Mouse (Mus musculus) hindbrain, embryonic 11.5 days (tissue): Measurements from ENCODE around the gene Smad9. TPM values are rescaled to one million over a fixed set of nuclear protein-coding genes. Genes with fewer than 3 reads are reported as not detected.
A peak's percentile ranks its signal among the peaks of the same experiment; 100 is the strongest.

Experiments used
- ATAC-seq: fragments of 200-750 bp; cut with Nextera tagmentation; 2 replicates; pipeline ENCODE4 v1.8.0; 2017; ENCODE audit warnings: mild to moderate bottlenecking, moderate TSS enrichment, moderate library complexity; ENCODE audit not compliant: low FRiP score
- DNase-seq: peaks from one replicate; pipeline ENCODE4 v3.0.0-alpha.2; 2015; ENCODE audit warnings: low spot score
- H3K27ac ChIP-seq: fragments of 300-500 bp; sonication (generic); 2 replicates; pipeline ENCODE4 v1.5.1; 2014; ENCODE audit warnings: mild to moderate bottlenecking, low read depth, low read length
- H3K27me3 ChIP-seq: fragments of 300-500 bp; sonication (generic); 2 replicates; pipeline ENCODE4 v1.6.1; 2014; ENCODE audit warnings: mild to moderate bottlenecking, low read length, moderate library complexity, mixed read lengths; ENCODE audit not compliant: control insufficient read depth, insufficient read depth
- H3K36me3 ChIP-seq: fragments of 300-500 bp; sonication (generic); 2 replicates; pipeline ENCODE4 v1.6.1; 2014; ENCODE audit warnings: mild to moderate bottlenecking, low read length, moderate library complexity, mixed read lengths; ENCODE audit not compliant: control insufficient read depth, insufficient read depth
- H3K4me1 ChIP-seq: fragments of 300-500 bp; sonication (generic); replicated peaks from 2 replicates; pipeline ENCODE4 v1.6.1; 2014; ENCODE audit warnings: low read length, mixed read lengths; ENCODE audit not compliant: control insufficient read depth, insufficient read depth
- H3K4me2 ChIP-seq: fragments of 300-500 bp; sonication (generic); replicated peaks from 2 replicates; pipeline ENCODE4 v1.6.1; 2014; ENCODE audit warnings: mild to moderate bottlenecking, low read depth, low read length
- H3K4me3 ChIP-seq: fragments of 300-500 bp; sonication (generic); 2 replicates; pipeline ENCODE4 v1.5.1; 2014; ENCODE audit warnings: low read depth, low read length
- H3K9ac ChIP-seq: fragments of 300-500 bp; sonication (generic); 2 replicates; pipeline ENCODE4 v1.6.1; 2014; ENCODE audit warnings: low read depth, low read length
- H3K9me3 ChIP-seq: fragments of 300-500 bp; sonication (generic); 2 replicates; pipeline ENCODE4 v1.6.1; 2016; ENCODE audit warnings: low read length; ENCODE audit not compliant: control insufficient read depth
- WGBS: fragments of 180-500 bp; shearing (Covaris S2); extraction: QIAGEN DNeasy Blood & Tissue Kit; methylation state at CpG from one replicate; pipeline ENCODE4 v1.1.7; 2014; 5-methylcytosine and 5-hydroxymethylcytosine counted together
- polyA plus RNA-seq: library from polyadenylated mRNA; unstranded; fragments of >200 nt; fragmentation: Nextera tagmentation; extraction: Ambion mirVana; gene quantifications from 2 replicates; pipeline ENCODE4 v1.2.1, GENCODE M21; 2014

Gene Smad9
- polyA plus RNA-seq, 1 experiment from 2014 or later: 0.66 TPM

DNA sequence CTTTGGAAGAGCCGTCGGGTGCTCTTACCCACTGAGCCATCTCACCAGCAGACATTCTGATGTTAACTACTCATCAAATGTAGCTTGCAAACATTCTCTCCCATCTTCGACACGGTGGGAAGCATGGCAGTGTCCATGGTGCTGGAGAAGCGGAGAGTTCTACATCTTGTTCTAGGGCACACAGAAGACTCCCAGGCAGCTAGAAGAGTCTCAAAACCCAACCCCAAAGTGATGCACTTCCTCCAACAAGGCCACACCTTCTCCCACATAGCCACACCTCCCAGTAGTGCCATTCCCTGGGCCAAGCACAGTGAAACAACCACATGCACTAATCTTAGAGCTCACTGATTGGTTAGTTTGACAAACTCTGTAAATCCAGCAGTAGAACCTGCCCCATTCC lies 53.7 kb downstream of the Smad9 start:
- WGBS: 65% methylated on average over 5 of the region's 5 CpGs
- DNase-seq (no peak), ATAC-seq (no peak)
- H3K27me3 ChIP-seq: no peaks in the 10 kb centered on the region
- H3K9ac ChIP-seq: no peak overlapping the region
- H3K27ac ChIP-seq: no peak overlapping the region
- no peak overlapping the region for H3K4me2 ChIP-seq
- no peaks in the 10 kb centered on the region; the same call in 1 of the 2 replicates for H3K4me1 ChIP-seq
- no peaks in the 10 kb centered on the region for H3K36me3 ChIP-seq
- no peaks in the 10 kb centered on the region for H3K9me3 ChIP-seq
- no peak overlapping the region for H3K4me3 ChIP-seq

DNA sequence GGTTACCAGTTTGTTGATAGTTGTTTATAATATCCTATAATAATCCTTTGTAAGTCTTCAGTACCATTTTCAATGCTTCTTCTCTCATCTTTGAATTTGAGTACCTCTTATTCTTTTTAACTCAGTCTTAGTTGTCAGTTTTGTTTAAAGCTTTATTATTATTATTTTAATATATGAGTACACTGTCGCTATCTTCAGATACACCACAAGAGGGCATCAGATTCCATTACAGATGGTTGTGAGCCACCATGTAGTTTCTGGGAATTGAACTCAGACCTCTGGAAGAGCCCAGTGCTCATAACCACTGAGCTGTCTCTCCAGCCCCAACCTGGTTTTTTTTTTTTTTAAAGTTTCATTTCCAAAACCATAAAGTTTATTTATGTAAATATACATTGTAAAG lies 56.2 kb downstream of the Smad9 start:
- Histone ChIP-seq H3K4me2 (no peak overlapping the region), H3K27me3 (no peaks in the 10 kb centered on the region), H3K36me3 (no peaks in the 10 kb centered on the region), H3K4me3 (no peak overlapping the region), H3K9me3 (no peaks in the 10 kb centered on the region), H3K4me1 (no peaks in the 10 kb centered on the region; the same call in 1 of the 2 replicates), H3K27ac (no peak overlapping the region), H3K9ac (no peak overlapping the region)
- WGBS: 41% methylated on average over 1 of the region's 1 CpGs
- no peak for DNase-seq
- ATAC-seq: no peak

DNA sequence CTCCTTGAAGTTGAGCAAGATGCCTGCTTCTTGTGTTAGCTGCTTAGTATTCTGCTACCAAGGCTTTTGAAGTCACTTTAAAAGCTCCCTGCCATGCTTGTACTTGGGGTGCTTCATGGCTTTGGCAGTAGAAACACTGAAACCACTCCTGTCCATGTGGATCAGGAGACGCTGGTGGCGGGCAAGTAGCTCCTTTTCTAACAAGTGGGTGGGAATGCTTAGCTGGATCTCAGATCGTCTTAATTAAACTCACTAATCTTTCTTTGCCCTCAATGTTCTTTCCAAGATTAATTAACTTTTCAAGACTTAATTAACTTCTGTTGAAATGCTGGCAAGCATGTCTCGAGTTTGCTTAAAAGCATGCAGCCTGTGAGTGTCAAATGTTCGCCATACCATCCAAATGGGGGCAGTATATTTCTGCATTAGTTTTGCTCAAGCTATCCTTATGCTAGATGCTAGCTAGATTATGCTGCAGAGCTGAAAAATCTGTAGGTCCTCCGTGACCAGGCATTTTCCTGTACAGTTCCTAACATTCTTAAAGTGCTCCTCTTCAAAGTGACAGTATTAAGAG lies 58.1 kb downstream of the Smad9 start:
- no peak for ATAC-seq
- no peak for DNase-seq
- 78% methylated on average over 6 of the region's 6 CpGs for WGBS
- no peaks in the 10 kb centered on the region for H3K36me3 ChIP-seq
- no peak overlapping the region for H3K4me3 ChIP-seq
- H3K27ac ChIP-seq: no peak overlapping the region
- no peak overlapping the region for H3K9ac ChIP-seq
- H3K4me1 ChIP-seq: no peaks in the 10 kb centered on the region
- H3K4me2 ChIP-seq: no peak overlapping the region
- H3K9me3 ChIP-seq: no peaks in the 10 kb centered on the region
- H3K27me3 ChIP-seq: no peaks in the 10 kb centered on the region

DNA sequence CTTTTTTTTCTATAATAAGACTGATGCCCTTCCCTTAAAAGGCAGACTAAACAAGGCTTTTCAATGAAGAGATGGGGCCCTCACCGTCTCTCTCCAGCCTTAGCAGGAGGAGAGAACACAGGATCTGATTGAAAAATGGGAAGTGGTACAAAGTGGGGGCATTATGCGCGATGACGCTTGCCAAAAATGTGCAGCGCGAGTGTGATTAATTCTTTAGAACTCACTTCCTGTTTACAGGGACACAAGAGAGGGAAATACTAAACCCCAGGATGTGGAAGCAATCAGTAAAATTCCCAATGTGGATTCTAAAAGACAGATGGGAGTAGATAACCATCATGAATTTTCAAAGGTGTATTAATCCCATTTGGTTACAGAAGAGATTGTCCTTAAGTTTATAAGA lies 59.2 kb downstream of the Smad9 start:
- Histone ChIP-seq H3K4me2 (no peak overlapping the region), H3K27me3 (no peaks in the 10 kb centered on the region), H3K4me3 (no peak overlapping the region), H3K9ac (no peak overlapping the region), H3K9me3 (no peaks in the 10 kb centered on the region), H3K27ac (no peak overlapping the region), H3K36me3 (no peaks in the 10 kb centered on the region), H3K4me1 (no peaks in the 10 kb centered on the region)
- DNase-seq (no peak), ATAC-seq (no peak)
- WGBS: 84% methylated on average over 6 of the region's 6 CpGs

DNA sequence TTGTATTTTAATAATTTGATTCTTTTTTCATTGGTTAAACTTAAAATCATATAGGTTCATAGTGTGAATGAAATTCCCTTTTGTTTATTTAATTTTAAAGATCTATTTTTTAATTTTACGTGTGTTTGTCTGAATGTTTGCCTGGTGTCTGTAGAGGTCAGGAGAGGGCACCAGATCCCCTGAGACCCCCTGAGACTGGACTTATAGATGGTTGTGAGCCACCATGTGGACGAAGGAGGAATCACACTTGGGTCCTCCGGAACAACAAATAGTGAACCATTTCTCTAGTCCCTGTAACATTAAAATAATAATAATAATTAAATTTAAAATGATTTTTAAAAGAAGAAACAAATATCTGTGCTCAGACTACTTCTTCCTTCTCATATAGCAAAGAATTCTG lies 59.9 kb downstream of the Smad9 start:
- WGBS: 21% methylated on average over 3 of the region's 3 CpGs
- peak; percentile 80 for DNase-seq

DNA sequence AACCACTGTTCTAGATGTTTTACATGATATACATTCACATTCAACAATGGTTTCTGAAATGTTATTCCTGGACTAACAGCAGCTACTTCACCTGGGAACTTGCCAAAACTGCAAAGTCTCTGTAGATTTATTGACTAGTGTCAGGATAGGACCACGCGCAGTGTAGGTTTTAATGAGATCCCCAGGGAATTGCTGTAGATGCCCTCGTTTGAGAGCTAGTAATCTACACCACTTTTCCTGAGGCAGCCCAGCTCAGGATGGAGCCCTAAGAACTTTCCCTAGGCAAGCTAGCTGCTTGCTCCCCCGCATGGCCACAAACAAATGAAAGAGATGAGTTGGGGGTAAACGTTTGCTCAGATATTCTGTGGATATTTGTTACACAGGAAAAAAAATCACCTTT lies 67.1 kb downstream of the Smad9 start:
- Histone ChIP-seq H3K9me3 (no peaks in the 10 kb centered on the region), H3K27me3 (no peaks in the 10 kb centered on the region), H3K4me3 (no peak overlapping the region), H3K27ac (no peak overlapping the region), H3K9ac (no peak overlapping the region), H3K36me3 (no peaks in the 10 kb centered on the region), H3K4me2 (no peak overlapping the region), H3K4me1 (no peaks in the 10 kb centered on the region)
- DNase-seq: no peak
- ATAC-seq: no peak
- 79% methylated on average over 5 of the region's 5 CpGs for WGBS

More for the DNA sequence above, 59.9 kb downstream of the Smad9 start:
- no peak overlapping the region for H3K4me2 ChIP-seq
- no peaks in the 10 kb centered on the region for H3K4me1 ChIP-seq
- no peak overlapping the region for H3K9ac ChIP-seq
- peak; percentile 68; the same call in 1 of the 2 replicates for ATAC-seq
- no peak overlapping the region for H3K27ac ChIP-seq
- no peaks in the 10 kb centered on the region for H3K9me3 ChIP-seq
- H3K27me3 ChIP-seq: no peaks in the 10 kb centered on the region
- H3K36me3 ChIP-seq: no peaks in the 10 kb centered on the region
- H3K4me3 ChIP-seq: no peak overlapping the region

DNA sequence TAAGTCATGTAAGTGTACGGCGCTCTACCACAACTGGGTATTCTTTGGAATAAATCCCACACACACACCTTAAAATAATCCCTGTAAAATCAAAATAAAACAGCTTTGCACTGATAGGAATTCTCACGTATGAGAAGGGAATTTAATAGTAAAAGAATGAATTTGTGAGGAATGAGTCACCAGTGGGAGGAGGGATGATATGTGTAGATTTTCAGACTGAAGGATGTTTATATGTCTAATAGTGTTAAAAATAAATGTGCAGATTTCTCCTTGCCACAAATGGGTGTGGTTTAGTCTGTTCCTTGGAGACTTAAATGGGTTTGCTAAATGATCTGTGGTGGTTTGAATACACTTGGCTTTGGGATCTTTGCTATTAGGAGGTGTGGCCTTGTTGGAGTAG lies 77.1 kb downstream of the Smad9 start:
- ATAC-seq (no peak), DNase-seq (no peak)
- H3K4me3 ChIP-seq: no peak overlapping the region
- H3K9ac ChIP-seq: no peak overlapping the region
- H3K4me2 ChIP-seq: no peak overlapping the region
- WGBS: 87% methylated on average over 3 of the region's 3 CpGs
- no peaks in the 10 kb centered on the region for H3K27me3 ChIP-seq
- H3K9me3 ChIP-seq: no peaks in the 10 kb centered on the region
- H3K4me1 ChIP-seq: no peaks in the 10 kb centered on the region
- H3K36me3 ChIP-seq: no peaks in the 10 kb centered on the region
- no peak overlapping the region for H3K27ac ChIP-seq

DNA sequence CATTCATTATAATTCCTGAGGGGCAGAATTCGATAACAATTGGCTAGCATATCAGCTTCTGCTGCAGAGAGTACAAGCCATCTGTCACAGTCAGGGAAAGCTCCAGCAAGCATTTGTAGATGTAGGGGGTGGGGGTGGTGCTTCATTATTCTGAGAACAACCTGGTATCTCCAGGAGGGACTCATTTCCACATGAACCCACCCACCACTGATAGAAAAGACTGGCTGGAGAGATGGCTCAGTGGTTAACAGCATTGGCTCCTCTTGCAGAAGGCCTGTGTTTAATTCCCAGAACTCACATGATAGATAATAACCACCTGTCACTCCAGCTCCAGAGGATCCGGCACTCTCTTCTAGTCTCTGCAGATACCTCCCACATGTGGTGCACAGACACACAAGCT lies 80.0 kb downstream of the Smad9 start:
- no peaks in the 10 kb centered on the region for H3K27me3 ChIP-seq
- no peak for ATAC-seq
- H3K4me2 ChIP-seq: no peak overlapping the region
- H3K36me3 ChIP-seq: no peaks in the 10 kb centered on the region
- peak; percentile 2 for DNase-seq
- H3K4me3 ChIP-seq: no peak overlapping the region
- 63% methylated on average over 2 of the region's 2 CpGs for WGBS
- H3K9ac ChIP-seq: no peak overlapping the region
- no peaks in the 10 kb centered on the region for H3K9me3 ChIP-seq
- H3K4me1 ChIP-seq: no peaks in the 10 kb centered on the region
- no peak overlapping the region for H3K27ac ChIP-seq
